Mouse (Mus musculus): ENCODE data around the gene Galns. TPM values are rescaled to one million over a fixed set of nuclear protein-coding genes. Genes with fewer than 3 reads are reported as not detected.

Galns gene
- polyA plus RNA-seq (2017; shearing (Covaris generic)), result 7.4 TPM

DNA sequence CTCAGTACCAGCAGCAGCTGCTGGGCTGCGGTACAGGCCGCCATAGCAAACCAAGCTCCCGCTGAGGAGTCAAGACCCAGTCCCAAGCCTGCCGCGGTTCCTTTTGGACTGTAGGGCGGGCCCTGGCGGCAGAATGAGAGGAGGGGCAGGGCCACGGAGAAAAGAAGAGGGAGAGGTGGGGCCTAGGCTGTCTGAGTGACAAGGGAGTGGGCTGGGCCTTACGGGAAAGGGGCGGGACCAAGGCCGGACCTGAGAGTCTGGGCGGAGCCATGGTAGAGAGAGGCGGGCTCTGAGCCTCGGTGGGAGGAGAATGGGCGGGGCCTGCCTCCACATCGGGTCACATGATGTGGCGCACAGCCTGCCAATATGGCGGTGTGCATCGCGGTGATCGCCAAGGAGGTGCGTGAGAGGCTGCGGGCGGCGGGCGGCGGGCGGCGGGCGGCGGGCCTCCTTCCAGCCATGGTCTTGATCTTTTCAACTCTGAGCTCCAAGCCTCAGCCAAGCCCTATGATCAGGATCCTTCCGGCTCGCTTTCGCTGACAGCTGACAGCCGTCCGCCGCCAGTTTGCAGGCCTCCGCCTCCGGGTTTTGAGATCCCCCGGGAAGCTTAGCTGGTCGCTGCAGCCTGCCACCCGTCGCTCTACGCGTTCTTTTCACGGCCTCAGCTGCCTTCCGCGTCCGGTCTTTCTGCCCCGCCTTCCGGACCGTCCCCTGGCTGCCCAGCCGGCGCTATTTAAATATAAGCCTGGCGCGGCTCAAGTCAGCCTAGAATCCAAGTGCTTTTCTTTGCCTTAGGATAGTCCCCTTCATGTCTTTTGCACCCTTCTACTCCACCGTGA lies at the start of gene Galns, which contains the start of gene Trappc2l:
Gene Galns (minus strand): TSS at position 169 of the 839 bp plus-strand sequence.
Gene Trappc2l (plus strand): TSS at position 346 of the 839 bp plus-strand sequence.

DNA sequence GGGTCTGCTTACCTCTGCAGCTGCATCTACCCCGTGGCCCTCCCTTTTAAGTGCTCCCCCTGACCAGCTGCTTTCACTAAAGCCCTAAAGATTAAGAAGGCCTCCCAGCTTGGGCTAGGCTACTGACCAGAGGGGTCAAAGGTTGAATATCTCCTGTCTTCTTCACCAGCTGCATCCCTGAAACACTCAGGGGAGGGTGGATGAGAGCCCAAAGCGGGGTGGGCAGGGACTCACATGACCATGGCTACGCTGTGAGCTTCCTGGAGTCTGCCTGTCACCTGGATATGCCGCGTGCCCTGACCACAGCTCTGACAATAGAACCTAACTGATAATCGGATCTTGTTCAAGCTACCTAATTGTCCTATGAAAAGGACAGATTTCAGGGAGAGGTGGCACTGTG lies 11.5 kb upstream of the Galns start, which contains the start of gene Pabpn1l:
Gene Pabpn1l (minus strand): TSS at position 13 of the 400 bp plus-strand sequence.

DNA sequence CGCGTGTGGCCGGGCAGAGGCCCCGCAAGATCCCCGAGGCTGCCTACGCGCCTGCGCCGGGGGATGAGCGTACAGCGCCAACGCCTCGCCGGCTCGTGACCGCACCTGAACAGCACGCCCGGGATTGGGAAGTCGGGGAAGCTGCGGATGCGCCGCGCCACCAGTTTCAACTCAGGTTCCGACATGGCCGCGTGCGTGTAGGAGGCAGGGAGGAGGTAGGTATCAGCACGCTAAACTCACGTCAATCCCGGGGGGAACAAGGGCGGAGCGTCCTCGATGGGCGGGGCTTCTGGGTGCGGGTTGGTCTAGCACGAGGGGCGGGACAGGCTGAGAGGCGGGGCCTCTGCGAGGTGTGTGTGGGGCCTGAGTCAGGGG lies 34.6 kb downstream of the Galns start, which contains the start of gene Aprt:
Gene Aprt (minus strand): TSS at position 262 of the 375 bp plus-strand sequence.

DNA sequence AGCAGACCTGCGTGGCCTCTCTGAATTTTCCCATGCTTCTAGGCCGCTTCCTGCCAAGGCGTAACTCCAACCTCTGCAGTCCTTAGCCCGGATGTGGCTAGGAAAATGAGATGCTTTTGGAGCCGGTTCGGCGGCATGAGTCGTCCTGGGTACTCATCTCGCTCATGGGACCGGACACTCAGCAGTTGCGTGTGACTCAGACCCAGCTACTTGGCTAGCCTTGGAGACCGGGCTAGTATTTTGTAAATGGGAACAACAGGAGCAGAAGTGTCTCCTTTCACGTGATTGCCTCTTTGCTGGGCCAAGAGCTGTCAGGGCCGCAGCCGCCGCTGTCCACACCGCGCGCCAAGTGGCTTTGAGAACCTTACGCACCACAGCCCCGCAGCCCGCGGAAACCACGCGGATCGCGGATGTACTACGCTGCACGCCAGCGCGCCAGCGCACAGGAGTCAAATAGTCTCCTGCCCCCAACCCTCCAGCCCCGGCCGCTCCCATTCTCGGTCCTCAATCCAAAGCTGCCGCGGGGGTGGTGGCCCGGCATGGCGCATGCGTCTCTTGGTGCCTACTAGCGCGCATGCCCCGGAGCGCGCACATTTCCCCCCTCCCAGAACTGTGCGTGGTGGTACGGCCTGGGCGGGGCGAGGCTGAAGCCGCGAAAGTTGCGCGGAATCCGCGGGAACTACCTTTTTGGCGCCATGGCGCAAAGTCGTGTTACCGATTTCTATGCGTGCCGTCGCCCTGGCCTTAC lies 43.7 kb downstream of the Galns start, which contains the start of gene Cdt1:
Gene Cdt1 (plus strand): TSS at position 655 of the 748 bp plus-strand sequence.

DNA sequence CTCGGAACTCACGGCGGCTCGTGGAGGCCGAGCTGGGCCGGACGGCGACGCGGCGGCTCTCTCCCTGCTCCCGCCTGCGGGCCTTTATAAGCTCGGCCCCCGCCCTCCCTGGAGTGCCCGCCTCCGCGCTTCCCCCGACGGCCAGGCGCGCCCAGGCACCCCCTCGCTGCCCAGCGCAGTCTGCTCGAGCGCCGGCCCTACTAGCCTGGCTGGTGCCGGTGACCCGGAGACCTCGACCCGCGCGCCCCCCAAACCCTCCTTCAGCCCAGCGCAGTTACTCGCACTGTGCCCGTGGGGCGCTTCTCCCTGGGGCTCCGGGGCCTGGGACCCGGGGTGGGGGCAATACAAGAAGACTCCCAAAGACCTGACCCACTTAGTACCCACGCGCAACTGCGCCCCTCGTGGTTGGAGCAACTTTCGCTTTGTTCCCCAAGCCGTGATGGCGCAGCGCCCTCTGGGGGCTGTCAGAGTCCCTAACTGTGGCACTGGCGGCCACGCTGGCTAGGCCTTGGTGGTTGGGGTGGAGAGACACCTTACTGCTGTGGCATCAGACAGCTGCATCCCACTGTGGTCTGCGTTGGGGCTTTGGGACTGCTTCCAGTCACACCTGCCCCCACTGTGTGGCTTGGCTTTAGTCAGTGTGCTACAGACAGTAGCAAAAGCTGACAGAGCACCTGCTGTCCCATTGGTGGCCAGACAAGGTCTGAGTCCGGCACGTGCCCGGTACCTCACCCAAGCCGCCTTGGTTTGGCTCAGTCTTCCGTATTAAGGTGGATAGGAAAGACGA lies 59.8 kb downstream of the Galns start, which contains the start of gene Piezo1:
Gene Piezo1 (minus strand): TSS at position 65 of the 787 bp plus-strand sequence.

Other genes with a start within 250 kb of the Galns start
- 49.3 TPM for gene Zc3h18, start 234.9 kb downstream of the Galns start, polyA plus RNA-seq (2017; shearing (Covaris generic))
- 0.54 TPM for gene Il17c, start 189.4 kb downstream of the Galns start, polyA plus RNA-seq (2017; shearing (Covaris generic))
- 405 TPM for gene Cyba, start 178.5 kb downstream of the Galns start, polyA plus RNA-seq (2017; shearing (Covaris generic))
- gene Mvd, start 168.0 kb downstream of the Galns start, polyA plus RNA-seq (2017; shearing (Covaris generic)), result 10.3 TPM
- 8.2 TPM for gene Snai3, start 150.7 kb downstream of the Galns start, polyA plus RNA-seq (2017; shearing (Covaris generic))
- 170 TPM for gene Rnf166, start 135.4 kb downstream of the Galns start, polyA plus RNA-seq (2017; shearing (Covaris generic))
- gene Ctu2, start 135.3 kb downstream of the Galns start, polyA plus RNA-seq (2017; shearing (Covaris generic)), result 44.4 TPM
- 35.1 TPM for gene Piezo1, start 60.1 kb downstream of the Galns start, polyA plus RNA-seq (2017; shearing (Covaris generic))
- 77.6 TPM for gene Cdt1, start 43.4 kb downstream of the Galns start, polyA plus RNA-seq (2017; shearing (Covaris generic))
- gene Aprt, start 34.6 kb downstream of the Galns start, polyA plus RNA-seq (2017; shearing (Covaris generic)), result 151 TPM
- gene Trappc2l, start 177 bp upstream of the Galns start, polyA plus RNA-seq (2017; shearing (Covaris generic)), result 33.9 TPM
- not detected for gene Pabpn1l, start 11.3 kb upstream of the Galns start, polyA plus RNA-seq (2017; shearing (Covaris generic))
- gene Cbfa2t3, start 87.6 kb upstream of the Galns start, polyA plus RNA-seq (2017; shearing (Covaris generic)), result 1.5 TPM
- 5.4 TPM for gene Acsf3, start 164.0 kb upstream of the Galns start, polyA plus RNA-seq (2017; shearing (Covaris generic))
- gene Cdh15, start 236.5 kb upstream of the Galns start, polyA plus RNA-seq (2017; shearing (Covaris generic)), result not detected